Mouse (Mus musculus) heart, postnatal 0 days (tissue): ENCODE measurements at regions not wholly inside any gene's neighbourhood (a gene's known extent, or its start where the extent isn't known, plus 50 kb on each side); places are given as distances from the start of the nearest gene placed in this dataset.

ENCODE experiments used
- CTCF ChIP-seq: IDR thresholded peaks from 2 replicates; pipeline ENCODE4 v1.5.1; 2016; ENCODE audit warnings: antibody characterized with exemption, control low read depth, low read depth
- EP300 ChIP-seq: IDR thresholded peaks from 2 replicates; pipeline ENCODE4 v1.6.1; 2016; ENCODE audit warnings: antibody characterized with exemption, low read depth

GRCm38 (mm10) chr5:67487965-67488409, 59.9 kb upstream of the Bend4 start:
- TF ChIP-seq CTCF (no peak), EP300 (no peak)
